Mouse (Mus musculus) cerebellum, adult 9-11 months (tissue): ENCODE measurements around the gene Eml3.

Experiments used
- DNase-seq: peaks from one replicate; pipeline ENCODE4 v3.0.0; 2022

The Eml3 gene

DNA sequence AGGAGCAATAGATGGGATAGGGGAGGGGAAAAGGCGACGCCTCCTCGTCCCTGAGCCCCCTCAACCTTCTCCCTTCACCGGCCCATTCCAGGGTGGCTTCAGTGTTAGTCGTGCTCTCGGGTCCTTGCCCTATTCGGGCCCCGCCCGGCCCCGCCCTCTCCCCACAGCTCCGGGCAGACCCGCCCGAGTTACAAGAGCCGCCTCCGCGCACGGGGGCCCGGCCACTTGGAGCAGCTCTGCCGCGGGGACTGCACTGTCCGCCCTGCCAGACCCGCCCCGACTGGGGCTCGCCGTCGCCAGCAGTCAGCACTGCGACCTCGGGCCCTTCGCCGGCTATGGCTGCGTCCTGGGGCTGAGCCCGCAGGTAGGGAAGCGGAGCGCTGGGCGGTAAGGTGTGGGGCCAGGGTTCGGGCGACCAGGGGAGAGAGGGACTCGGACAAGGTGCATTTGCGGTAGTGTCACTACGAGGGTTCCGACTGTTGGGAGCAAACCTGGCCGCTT lies 59.8 kb downstream of the Eml3 start, which contains the start of gene Ahnak:
TSS of gene Ahnak (plus strand) at position 219 of the 501 bp plus-strand sequence.
- DNase-seq: no peak

DNA sequence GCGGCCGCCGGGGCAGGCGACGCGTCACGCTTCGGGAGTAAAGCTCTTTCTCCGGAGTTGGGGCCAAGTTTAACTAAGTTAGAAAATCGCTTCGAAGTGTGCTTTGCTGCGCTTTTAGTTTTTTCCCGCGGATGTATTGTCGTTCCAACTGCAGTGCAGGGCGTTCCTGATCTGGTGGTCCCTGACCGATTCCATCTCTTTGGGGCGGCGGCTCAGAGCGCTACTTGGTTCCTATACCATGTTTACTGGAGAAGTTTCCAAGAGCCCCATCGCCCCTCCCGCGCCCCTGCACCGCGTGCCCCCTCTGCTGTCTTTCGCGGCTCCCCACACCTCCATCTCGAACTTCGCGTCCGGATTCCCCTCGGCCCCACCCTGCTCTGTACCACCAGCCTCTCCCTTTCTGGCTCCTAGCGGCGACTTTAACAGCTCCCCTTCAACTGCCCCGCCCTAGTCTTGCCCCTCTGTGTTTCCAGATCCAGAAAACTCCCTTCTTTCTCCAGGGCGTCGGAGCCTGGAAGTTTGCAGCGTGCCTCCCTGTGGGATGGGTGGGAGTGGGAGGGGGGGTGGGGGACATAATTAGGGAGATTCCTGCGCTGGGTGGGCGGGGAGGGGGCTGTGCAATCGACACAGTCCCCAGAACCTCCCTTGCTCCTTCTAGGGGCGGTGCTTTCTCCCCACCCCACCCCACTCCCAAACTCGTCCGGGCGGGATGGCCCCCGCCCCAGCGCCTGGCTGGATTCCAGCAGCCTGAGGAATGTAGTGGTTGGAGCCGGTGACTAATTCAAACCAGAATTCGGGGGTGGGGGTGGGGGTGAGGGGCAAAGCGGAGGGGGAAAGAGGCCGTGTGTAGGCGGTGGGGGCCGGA lies 60.4 kb downstream of the Eml3 start:
- no peak for DNase-seq

DNA sequence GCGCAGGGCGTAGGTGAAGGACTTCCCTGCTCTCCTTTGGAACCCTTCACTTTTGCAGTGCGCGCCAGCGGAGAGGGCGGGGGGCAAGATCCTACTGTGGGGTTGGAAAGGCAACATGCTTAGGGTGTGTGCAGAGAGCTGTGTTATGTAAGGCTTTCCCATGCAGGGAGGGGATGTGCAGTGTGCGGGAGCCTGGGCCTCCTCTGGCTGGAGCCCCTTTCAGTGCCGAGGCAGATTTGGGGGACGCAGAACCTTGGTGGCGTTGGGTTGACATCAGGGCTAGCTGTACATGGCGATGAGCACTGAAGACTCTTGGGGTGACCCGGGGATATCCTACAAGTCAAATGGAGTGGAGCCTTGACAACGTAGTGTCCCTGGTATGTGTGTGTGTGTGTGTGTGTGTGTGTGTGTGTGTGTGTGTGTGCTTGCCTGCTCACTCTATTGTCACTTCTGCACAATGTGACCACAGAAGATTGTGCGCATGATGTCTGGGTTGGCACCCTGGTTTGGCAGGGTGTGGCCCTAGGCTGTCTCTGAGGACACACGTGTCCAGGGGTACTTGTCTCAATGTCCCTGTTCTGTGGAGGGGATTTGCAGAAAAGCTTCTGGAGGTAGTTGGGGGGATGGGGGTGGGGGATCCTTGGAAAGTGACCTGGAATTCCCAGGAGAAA lies 61.2 kb downstream of the Eml3 start:
- no peak for DNase-seq
